Mouse (Mus musculus) kidney, adult 2 months (tissue): Measurements from ENCODE around the gene Mob3b.

Experiments
- CTCF ChIP-seq: fragments of 200-500 bp; conservative IDR thresholded peaks from 2 replicates; pipeline ENCODE4 v1.5.1; 2011; ENCODE audit warnings: low read depth, mild to moderate bottlenecking, control low read depth, low read length, moderate library complexity, mixed read lengths; ENCODE audit not compliant: insufficient read depth, insufficient read length
- POLR2A ChIP-seq: fragments of 200-500 bp; IDR thresholded peaks from one replicate; pipeline ENCODE4 v1.6.1; 2011; ENCODE audit warnings: low read depth, low read length, control low read depth

- TF ChIP-seq CTCF (no peak), POLR2A (no peak)
Measured at GRCm38 (mm10) chr4:34993639-34993975, 163.7 kb downstream of the Mob3b start.
